Mouse (Mus musculus) heart, adult 2 months (tissue): ENCODE results near the gene Ube2e1. TPM values are rescaled to one million over a fixed set of nuclear protein-coding genes. Genes with fewer than 3 reads are reported as not detected.

Experiments
- DNase-seq, 2 experiments: peaks; one replicate each; pipeline ENCODE4 v3.0.0; 2021
- H3K27ac ChIP-seq: fragments of 200-600 bp; 2 replicates; pipeline ENCODE4 v1.8.1; 2022
- H3K27me3 ChIP-seq: fragments of 200-500 bp; 2 replicates; pipeline ENCODE4 v1.6.1; 2012; ENCODE audit warnings: mild to moderate bottlenecking, low read length, inconsistent platforms, mixed read lengths; ENCODE audit not compliant: control insufficient read depth, insufficient read depth
- H3K36me3 ChIP-seq: fragments of 200-500 bp; 2 replicates; pipeline ENCODE4 v1.6.1; 2012; ENCODE audit warnings: low read length, inconsistent platforms; ENCODE audit not compliant: control insufficient read depth, insufficient read depth
- H3K4me1 ChIP-seq: fragments of 200-500 bp; 2 replicates; pipeline ENCODE4 v1.6.1; 2011; ENCODE audit warnings: low read length; ENCODE audit not compliant: control insufficient read depth, insufficient read depth
- H3K4me3 ChIP-seq: fragments of 200-600 bp; 2 replicates; pipeline ENCODE4 v1.8.1; 2022
- H3K79me2 ChIP-seq: fragments of 200-500 bp; replicated peaks from 2 replicates; pipeline ENCODE4 v1.6.1; 2012; ENCODE audit warnings: mild to moderate bottlenecking, inconsistent platforms, low read length, moderate library complexity, mixed read lengths; ENCODE audit not compliant: control insufficient read depth, insufficient read depth
- H3K9ac ChIP-seq: fragments of 200-500 bp; 2 replicates; pipeline ENCODE4 v1.6.1; 2012; ENCODE audit warnings: low read depth, mild to moderate bottlenecking, control low read depth, inconsistent platforms, low read length, mixed read lengths
- CTCF ChIP-seq: fragments of 200-600 bp; IDR thresholded peaks from 2 replicates; pipeline ENCODE4 v1.8.1; 2022; ENCODE audit warnings: antibody characterized with exemption, mild to moderate bottlenecking, moderate library complexity
- EP300 ChIP-seq: fragments of 200-500 bp; IDR thresholded peaks from 2 replicates; pipeline ENCODE4 v1.6.1; 2011; ENCODE audit warnings: low read depth, low read length, control low read depth; ENCODE audit not compliant: insufficient read depth
- POLR2A ChIP-seq: fragments of 200-500 bp; IDR thresholded peaks from 2 replicates; pipeline ENCODE4 v1.6.1; 2011; ENCODE audit warnings: mild to moderate bottlenecking, low read depth, low read length, control low read depth; ENCODE audit not compliant: insufficient read depth
- WGBS: fragments of 180-500 bp; shearing (Covaris S2); methylation state at CpG from one replicate; pipeline ENCODE4 v1.1.7; 2018; 5-methylcytosine and 5-hydroxymethylcytosine counted together
- intact Hi-C: fragments of 180-260 bp; cut with DNase I; formaldehyde crosslinking; loops from one replicate; pipeline ENCODE4 v1.15.1; 2025
- polyA plus RNA-seq: library from polyadenylated mRNA; depleted of rRNA; stranded (reverse); fragments of >200 nt; gene quantifications from 2 replicates; pipeline ENCODE4 v1.2.3, GENCODE M21; 2012
- total RNA-seq, 2 experiments: library from RNA; stranded (reverse); gene quantifications; 2 replicates each; pipeline ENCODE4 v1.2.3; 2021

Gene Ube2e1
- total and polyA plus RNA-seq, 3 experiments, result 21.9 to 42.5 (median 36.8) TPM

GRCm38 (mm10) chr14:18353525-18353924 lies 21.9 kb upstream of the Ube2e1 start:
- 65% methylated on average over 3 of the region's 3 CpGs for WGBS
- H3K27ac ChIP-seq, result no peak overlapping the region
- H3K79me2 ChIP-seq, result no peaks in the 10 kb centered on the region
- H3K27me3 ChIP-seq, result no peaks in the 10 kb centered on the region
- DNase-seq, result no peak
- no peak overlapping the region for H3K4me3 ChIP-seq
- no peaks in the 10 kb centered on the region for H3K36me3 ChIP-seq
- intact Hi-C loops, result no loop called here
- H3K9ac ChIP-seq, result no peak overlapping the region
- no peaks in the 10 kb centered on the region for H3K4me1 ChIP-seq
- no peak for TF ChIP-seq POLR2A
- no peak for TF ChIP-seq EP300
- no peak for TF ChIP-seq CTCF

- no peak for DNase-seq
- Histone ChIP-seq H3K4me1 (no peaks in the 10 kb centered on the region; the same call in 1 of the 2 replicates), H3K79me2 (no peaks in the 10 kb centered on the region), H3K27ac (no peak overlapping the region), H3K27me3 (no peaks in the 10 kb centered on the region), H3K9ac (no peak overlapping the region), H3K4me3 (no peak overlapping the region), H3K36me3 (no peaks in the 10 kb centered on the region)
- TF ChIP-seq POLR2A (no peak), CTCF (no peak), EP300 (no peak)
- intact Hi-C loops, result no loop called here
- 55% methylated on average over 3 of the region's 3 CpGs for WGBS
Observed at GRCm38 (mm10) chr14:18352934-18353333, 21.3 kb upstream of the Ube2e1 start.

DNA sequence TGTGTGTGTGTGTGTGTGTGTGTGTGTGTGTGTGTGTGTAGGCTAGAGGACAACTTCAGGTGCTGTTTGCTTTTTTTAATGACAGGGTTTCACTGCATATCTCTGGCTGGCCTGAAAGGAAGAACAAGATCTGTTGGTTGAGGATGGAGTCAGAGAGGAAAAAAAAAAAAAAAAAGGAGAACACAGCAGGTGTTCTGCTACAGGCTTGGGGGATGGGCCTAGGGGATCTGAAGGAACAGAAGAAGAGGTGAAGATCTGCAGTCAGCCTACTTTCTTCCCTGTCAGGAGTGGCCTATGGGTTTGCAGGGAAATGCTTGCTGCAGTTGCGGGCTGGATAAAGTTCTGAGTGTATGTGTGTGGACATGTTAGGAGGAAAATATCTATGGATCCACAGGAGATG lies 19.0 kb upstream of the Ube2e1 start:
- H3K4me1 ChIP-seq, result no peaks in the 10 kb centered on the region; the same call in 1 of the 2 replicates
- H3K27me3 ChIP-seq, result no peaks in the 10 kb centered on the region
- DNase-seq, result no peak
- 96% methylated on average over 1 of the region's 1 CpGs for WGBS
- H3K9ac ChIP-seq, result no peak overlapping the region
- H3K4me3 ChIP-seq, result no peak overlapping the region
- no peak for TF ChIP-seq POLR2A
- no peak for TF ChIP-seq CTCF
- TF ChIP-seq EP300, result no peak
- no peak overlapping the region for H3K27ac ChIP-seq
- no peaks in the 10 kb centered on the region for H3K79me2 ChIP-seq
- intact Hi-C loops, result no loop called here
- H3K36me3 ChIP-seq, result no peaks in the 10 kb centered on the region

GRCm38 (mm10) chr14:18349871-18350270 lies 18.2 kb upstream of the Ube2e1 start:
- intact Hi-C loops, result no loop called here
- no peak overlapping the region for H3K9ac ChIP-seq
- H3K4me3 ChIP-seq, result no peak overlapping the region
- TF ChIP-seq EP300 (no peak), POLR2A (no peak), CTCF (no peak)
- no peaks in the 10 kb centered on the region for H3K79me2 ChIP-seq
- no peaks in the 10 kb centered on the region; the same call in 1 of the 2 replicates for H3K4me1 ChIP-seq
- 65% methylated on average over 5 of the region's 5 CpGs for WGBS
- H3K27me3 ChIP-seq, result no peaks in the 10 kb centered on the region
- no peaks in the 10 kb centered on the region for H3K36me3 ChIP-seq
- H3K27ac ChIP-seq, result no peak overlapping the region
- DNase-seq, result no peak

DNA sequence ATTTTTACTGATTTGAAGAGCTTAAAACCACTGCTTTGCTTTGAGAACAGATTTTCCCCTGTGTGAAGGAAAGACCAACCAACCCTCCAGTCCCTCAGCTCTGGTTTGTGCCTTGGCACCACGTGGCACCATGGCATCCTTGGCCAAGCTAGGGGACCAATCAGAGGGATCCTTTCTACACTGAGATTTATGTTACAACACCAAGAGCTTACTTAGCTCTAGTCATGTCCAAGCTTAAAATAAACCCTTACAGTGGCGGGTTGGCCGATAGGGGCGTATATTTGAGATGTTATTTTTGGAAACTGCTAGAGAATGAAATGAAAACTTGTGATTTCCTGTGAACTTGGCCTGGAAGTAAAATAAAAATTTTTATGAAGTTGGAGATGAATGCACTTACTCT lies 11.9 kb upstream of the Ube2e1 start:
- Histone ChIP-seq H3K36me3 (no peaks in the 10 kb centered on the region), H3K27me3 (no peaks in the 10 kb centered on the region), H3K79me2 (no peaks in the 10 kb centered on the region), H3K4me1 (peaks cover 1% of the 10 kb centered on the region; the same call in 1 of the 2 replicates), H3K27ac (no peak overlapping the region), H3K4me3 (no peak overlapping the region), H3K9ac (no peak overlapping the region)
- intact Hi-C loops, result no loop called here
- TF ChIP-seq CTCF, result peak; percentile 51
- TF ChIP-seq EP300, result no peak
- no peak for DNase-seq
- WGBS, result 24% methylated on average over 4 of the region's 4 CpGs

GRCm38 (mm10) chr14:18342749-18343148 lies 11.1 kb upstream of the Ube2e1 start:
- Histone ChIP-seq H3K4me1 (peaks cover 1% of the 10 kb centered on the region; the same call in 1 of the 2 replicates), H3K27me3 (no peaks in the 10 kb centered on the region), H3K9ac (no peak overlapping the region), H3K27ac (no peak overlapping the region), H3K36me3 (no peaks in the 10 kb centered on the region), H3K79me2 (no peaks in the 10 kb centered on the region), H3K4me3 (no peak overlapping the region)
- TF ChIP-seq EP300, result no peak
- TF ChIP-seq POLR2A, result no peak
- TF ChIP-seq CTCF, result no peak
- no peak for DNase-seq
- intact Hi-C loops, result no loop called here
- 84% methylated on average over 2 of the region's 2 CpGs for WGBS
